Mouse (Mus musculus): ENCODE measurements around the gene Dleu7.

GRCm38 (mm10) chr14:62249251-62249650 is 43.6 kb downstream of the Dleu7 start:
- TF ChIP-seq CTCF (IDR thresholded peaks at IDR 0.05; ENCODE audit: low read depth) (no peak), EP300 (IDR thresholded peaks at IDR 0.05; ENCODE audit: low read depth) (no peak)
